Mouse (Mus musculus) embryonic fibroblast, embryonic 13.5 days (primary cell): ENCODE results near the gene Acbd3.

Experiments used
- CTCF ChIP-seq: IDR thresholded peaks from 2 replicates; pipeline ENCODE4 v1.5.1; 2011; ENCODE audit warnings: mild to moderate bottlenecking, control low read depth, low read length, moderate library complexity, borderline replicate concordance; ENCODE audit not compliant: insufficient read depth
- POLR2A ChIP-seq: IDR thresholded peaks from 2 replicates; pipeline ENCODE4 v1.6.1; 2011; ENCODE audit warnings: low read depth, mild to moderate bottlenecking, control low read depth, low read length, moderate library complexity

DNA sequence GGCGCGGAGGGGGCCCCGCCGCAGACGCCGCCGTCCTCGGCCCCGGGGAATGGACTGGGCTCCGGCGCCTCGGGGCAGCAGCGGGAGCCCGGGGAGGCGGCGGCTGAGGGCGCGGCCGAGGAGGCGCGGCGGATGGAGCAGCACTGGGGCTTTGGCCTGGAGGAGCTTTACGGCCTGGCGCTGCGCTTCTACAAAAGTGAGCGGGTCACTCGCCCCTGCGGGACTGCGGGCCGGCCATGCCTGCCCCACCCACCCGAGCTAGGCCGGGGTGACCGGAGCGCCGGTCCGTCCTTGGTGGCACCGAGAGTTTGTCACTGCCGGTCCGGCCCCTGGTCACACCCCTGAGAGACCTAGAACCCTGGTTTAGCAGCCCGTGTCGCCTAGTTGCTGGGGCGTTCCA lies 340 bp downstream of the Acbd3 start:
- TF ChIP-seq POLR2A (no peak), CTCF (no peak)
